Mouse (Mus musculus) left cerebral cortex, adult 18-20 months (tissue): ENCODE results near the gene Otud5. TPM values are rescaled to one million over a fixed set of nuclear protein-coding genes. Genes with fewer than 3 reads are reported as not detected.
"Not testable (repeated sequence)": the region's sequence is repeated elsewhere in the genome, so short reads cannot be mapped to it uniquely, and the experiment has no call there.

Experiments used
- DNase-seq, 2 experiments: peaks; one replicate each; pipeline ENCODE4 v3.0.0; 2021 to 2022; ENCODE audit warnings: low spot score in 2 of 2, mixed read lengths in 1 of 2
- microRNA-seq, 2 experiments: library from miRNA; unstranded; fragments of <30 nt; microRNA quantifications; one replicate each; pipeline ENCODE4 v1.2.0; 2021
- total RNA-seq, 2 experiments: library from RNA; stranded (reverse); gene quantifications; 2 replicates each; pipeline ENCODE4 v1.2.3; 2021

Otud5 gene
- total RNA-seq, 2 experiments from 2014 or later: 81.4 to 83.2 TPM

GRCm38 (mm10) chrX:7878495-7878894 is 37.3 kb downstream of the Otud5 start:
- peak; percentile 9 to 32 for DNase-seq

GRCm38 (mm10) chrX:7879819-7880218 is 38.7 kb downstream of the Otud5 start:
- DNase-seq: peak; percentile 50 to 51

- DNase-seq: peak; percentile 60 to 75
These were observed 42.8 kb downstream of the Otud5 start, which contains the start of gene Slc35a2 for GRCm38 (mm10) chrX:7883841-7884567. Gene Slc35a2, plus strand, starts transcription at chrX:7884028.

GRCm38 (mm10) chrX:7898211-7898610 is 57.0 kb downstream of the Otud5 start:
- no peak for DNase-seq

- peak; percentile 83 to 87 for DNase-seq
These were observed 58.0 kb downstream of the Otud5 start, which contains the start of the genes Pqbp1 and Timm17b for GRCm38 (mm10) chrX:7898880-7899874. Gene Pqbp1, minus strand, starts transcription at chrX:7899269. Gene Timm17b, plus strand, starts transcription at chrX:7899357.

- no peak for DNase-seq
These were observed 63.3 kb downstream of the Otud5 start for GRCm38 (mm10) chrX:7904441-7904840.

- DNase-seq: no peak
These were observed 66.6 kb downstream of the Otud5 start, which contains the start of gene Gm10491 for GRCm38 (mm10) chrX:7907735-7908134. Gene Gm10491, minus strand, starts transcription at chrX:7907835.

GRCm38 (mm10) chrX:7909242-7909641 is 68.1 kb downstream of the Otud5 start, which contains the start of gene Gm10490:
Gene Gm10490, plus strand, starts transcription at chrX:7909542.
- DNase-seq: not testable (repeated sequence)

- DNase-seq: no peak
These were observed 69.3 kb downstream of the Otud5 start for GRCm38 (mm10) chrX:7910473-7910872.

GRCm38 (mm10) chrX:7915669-7916068 is 74.5 kb downstream of the Otud5 start:
- DNase-seq: not testable (repeated sequence)

GRCm38 (mm10) chrX:7917960-7918359 is 76.8 kb downstream of the Otud5 start:
- DNase-seq: not testable (repeated sequence)

- peak; percentile 43 to 46 for DNase-seq
These were observed 78.6 kb downstream of the Otud5 start, which contains the start of gene Pcsk1n for GRCm38 (mm10) chrX:7919601-7920383. Gene Pcsk1n, plus strand, starts transcription at chrX:7919822.

- peak in 1 of 2 experiments; percentile 13 for DNase-seq
These were observed 80.9 kb downstream of the Otud5 start for GRCm38 (mm10) chrX:7922032-7922431.

Small RNA genes lying within 50 kb of the gene (microRNA-seq; reads per million reads assigned to microRNA genes)
- 118 to 130 reads per million in 2 experiments for gene Mir1198

Other genes starting within 250 kb of the Otud5 start
- gene Ccdc22, start 235.8 kb upstream of the Otud5 start, total RNA-seq: 10 to 100 TPM; 29.0 to 34.2 TPM
- gene Cacna1f, start 234.3 kb upstream of the Otud5 start, total RNA-seq: under 1 TPM in 1 of 2 experiments, not detected in 1; 0.33 TPM
- 1,000 to 10,000 TPM; 1,889 to 1,992 TPM for gene Syp, start 202.9 kb upstream of the Otud5 start, total RNA-seq
- gene Prickle3, start 184.1 kb upstream of the Otud5 start, total RNA-seq: 1 to 10 TPM; 1.9 to 2.5 TPM
- 10 to 100 TPM in 1 of 2 experiments, 1 to 10 TPM in 1; 8.8 to 11.1 TPM for gene Plp2, start 170.0 kb upstream of the Otud5 start, total RNA-seq
- gene Magix, start 160.1 kb upstream of the Otud5 start, total RNA-seq: under 1 TPM; 0.19 to 0.44 TPM
- 10 to 100 TPM; 33.8 to 34.2 TPM for gene Gpkow, start 144.2 kb upstream of the Otud5 start, total RNA-seq
- 10 to 100 TPM; 55.8 to 56.1 TPM for gene Wdr45, start 127.0 kb upstream of the Otud5 start, total RNA-seq
- 1 to 10 TPM in 1 of 2 experiments, not detected in 1; 1.6 TPM for gene Gm45208, start 119.1 kb upstream of the Otud5 start, total RNA-seq
- 10 to 100 TPM; 96.0 to 98.1 TPM for gene Praf2, start 112.9 kb upstream of the Otud5 start, total RNA-seq
- 10 to 100 TPM; 26.7 to 29.7 TPM for gene Ccdc120, start 90.5 kb upstream of the Otud5 start, total RNA-seq
- 10 to 100 TPM; 34.2 to 35.2 TPM for gene Tfe3, start 78.8 kb upstream of the Otud5 start, total RNA-seq
- 100 to 1,000 TPM in 1 of 2 experiments, 10 to 100 TPM in 1; 99.1 to 103 TPM for gene Gripap1, start 51.6 kb upstream of the Otud5 start, total RNA-seq
- gene Kcnd1, start 19.1 kb upstream of the Otud5 start, total RNA-seq: 1 to 10 TPM; 8.4 to 9.6 TPM
- gene Pim2, start 36.9 kb downstream of the Otud5 start, total RNA-seq: 10 to 100 TPM; 49.5 to 52.9 TPM
- gene Slc35a2, start 42.7 kb downstream of the Otud5 start, total RNA-seq: 10 to 100 TPM; 34.5 to 38.2 TPM
- gene Pqbp1, start 57.9 kb downstream of the Otud5 start, total RNA-seq: 10 to 100 TPM; 91.8 to 98.4 TPM
- gene Timm17b, start 58.0 kb downstream of the Otud5 start, total RNA-seq: 10 to 100 TPM; 22.8 to 27.1 TPM
- gene Gm10491, start 66.5 kb downstream of the Otud5 start, total RNA-seq: not detected
- not detected for gene Gm10490, start 68.2 kb downstream of the Otud5 start, total RNA-seq
- 100 to 1,000 TPM; 480 to 519 TPM for gene Pcsk1n, start 78.5 kb downstream of the Otud5 start, total RNA-seq
- gene Eras, start 87.2 kb downstream of the Otud5 start, total RNA-seq: not detected
- 10 to 100 TPM; 47.5 to 48.4 TPM for gene Hdac6, start 106.5 kb downstream of the Otud5 start, total RNA-seq
- not detected for gene Gata1, start 136.7 kb downstream of the Otud5 start, total RNA-seq
- under 1 TPM in 1 of 2 experiments, not detected in 1; 0.79 TPM for gene Glod5, start 177.1 kb downstream of the Otud5 start, total RNA-seq
- 10 to 100 TPM; 21.1 to 30.2 TPM for gene Suv39h1, start 233.4 kb downstream of the Otud5 start, total RNA-seq
- gene Was, start 249.1 kb downstream of the Otud5 start, total RNA-seq: 1 to 10 TPM; 1.3 to 1.5 TPM